Mouse (Mus musculus): ENCODE data around the gene Ift81. TPM values are rescaled to one million over a fixed set of nuclear protein-coding genes. Genes with fewer than 3 reads are reported as not detected.
A peak's percentile ranks its signal among the peaks of the same experiment; 100 is the strongest.
"Not testable (repeated sequence)": the region's sequence is repeated elsewhere in the genome, so short reads cannot be mapped to it uniquely, and the experiment has no call there.

The Ift81 gene
- total RNA-seq (2021): 10 to 100 TPM; 34.5 to 37.4 TPM

DNA sequence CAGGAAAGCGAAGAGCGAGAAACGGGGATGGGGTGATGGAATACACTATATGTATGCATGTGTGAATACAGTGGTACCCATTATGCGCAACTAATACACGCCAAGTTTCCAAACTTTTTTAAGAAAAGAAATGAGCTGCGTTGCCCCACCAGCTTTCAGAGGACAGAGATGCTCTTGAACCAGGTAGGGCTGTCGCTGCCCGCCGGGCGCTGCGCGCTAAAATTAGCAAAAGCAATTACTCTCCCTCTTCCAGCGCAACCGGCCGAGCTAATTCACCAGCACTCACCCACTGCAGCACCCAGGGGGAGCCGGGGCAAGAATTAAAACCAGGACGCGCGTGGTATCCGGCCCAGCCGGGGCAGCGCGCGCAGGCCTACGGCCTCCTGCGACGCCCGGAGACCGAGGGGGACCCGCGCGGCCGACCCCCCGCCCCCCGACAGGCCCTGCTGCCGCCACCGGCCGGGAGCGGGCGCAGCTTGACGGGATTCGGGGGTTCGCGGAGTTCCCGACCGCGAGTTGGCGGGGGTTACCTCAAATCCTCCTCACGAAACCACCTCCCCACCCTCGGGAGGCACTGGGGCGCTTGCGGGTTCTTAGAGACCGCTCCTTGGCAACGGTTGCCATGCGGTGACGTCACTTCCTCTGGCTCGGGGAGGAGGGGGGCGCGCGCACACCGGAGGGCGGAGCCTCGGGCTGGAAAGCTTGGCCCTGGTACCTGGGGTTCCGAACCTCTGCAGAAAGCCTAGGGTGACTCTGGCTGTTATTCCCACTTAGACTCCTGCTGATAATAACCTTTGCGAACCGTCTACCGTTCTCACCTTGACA, at the start of gene Ift81:
Gene Ift81, minus strand, starts transcription at position 611 of the 825 bp plus-strand sequence.
- DNase-seq (ENCODE audit: extremely low spot score in 1 of 2, low spot score in 1 of 2): peak; percentile 95 to 97

GRCm38 (mm10) chr5:122662501-122662900, 48.2 kb upstream of the Ift81 start:
- DNase-seq (ENCODE audit: extremely low spot score in 1 of 2, low spot score in 1 of 2): no peak

DNA sequence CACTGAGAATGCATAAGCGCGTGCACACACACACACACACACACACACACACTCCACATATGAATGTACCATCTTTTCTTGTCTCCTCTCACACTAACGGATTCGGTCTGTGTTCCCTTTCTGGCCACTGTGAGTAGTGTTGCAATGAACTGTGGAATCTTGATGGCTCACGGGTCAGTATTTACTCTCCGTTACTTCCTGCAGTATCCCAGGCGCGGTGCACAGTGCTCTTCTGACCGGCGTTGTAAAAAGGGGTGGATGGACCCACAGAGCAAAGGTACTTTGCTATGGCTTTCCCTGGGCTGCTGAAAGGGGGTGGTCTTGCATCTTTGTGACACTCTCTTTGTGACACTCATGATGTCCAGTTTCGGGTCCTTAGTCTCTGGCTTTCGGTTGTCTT, 42.5 kb upstream of the Ift81 start:
- DNase-seq (ENCODE audit: extremely low spot score in 1 of 2, low spot score in 1 of 2): no peak

DNA sequence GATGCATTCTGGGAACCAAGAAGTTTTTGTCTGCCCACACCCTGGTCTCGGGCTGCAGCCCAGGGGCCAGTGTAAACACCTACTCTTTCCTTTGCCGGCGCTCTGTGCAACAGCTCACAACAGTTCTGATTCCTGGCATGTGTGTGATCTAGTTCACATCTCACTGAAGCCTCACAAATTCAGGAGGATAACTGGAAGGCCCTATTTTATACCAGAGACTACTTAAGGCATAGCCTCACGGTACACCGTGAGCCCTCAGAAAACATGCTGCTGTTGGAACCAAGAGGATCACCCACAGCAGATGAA, 39.9 kb upstream of the Ift81 start:
- no peak for DNase-seq (ENCODE audit: extremely low spot score in 1 of 2, low spot score in 1 of 2)

DNA sequence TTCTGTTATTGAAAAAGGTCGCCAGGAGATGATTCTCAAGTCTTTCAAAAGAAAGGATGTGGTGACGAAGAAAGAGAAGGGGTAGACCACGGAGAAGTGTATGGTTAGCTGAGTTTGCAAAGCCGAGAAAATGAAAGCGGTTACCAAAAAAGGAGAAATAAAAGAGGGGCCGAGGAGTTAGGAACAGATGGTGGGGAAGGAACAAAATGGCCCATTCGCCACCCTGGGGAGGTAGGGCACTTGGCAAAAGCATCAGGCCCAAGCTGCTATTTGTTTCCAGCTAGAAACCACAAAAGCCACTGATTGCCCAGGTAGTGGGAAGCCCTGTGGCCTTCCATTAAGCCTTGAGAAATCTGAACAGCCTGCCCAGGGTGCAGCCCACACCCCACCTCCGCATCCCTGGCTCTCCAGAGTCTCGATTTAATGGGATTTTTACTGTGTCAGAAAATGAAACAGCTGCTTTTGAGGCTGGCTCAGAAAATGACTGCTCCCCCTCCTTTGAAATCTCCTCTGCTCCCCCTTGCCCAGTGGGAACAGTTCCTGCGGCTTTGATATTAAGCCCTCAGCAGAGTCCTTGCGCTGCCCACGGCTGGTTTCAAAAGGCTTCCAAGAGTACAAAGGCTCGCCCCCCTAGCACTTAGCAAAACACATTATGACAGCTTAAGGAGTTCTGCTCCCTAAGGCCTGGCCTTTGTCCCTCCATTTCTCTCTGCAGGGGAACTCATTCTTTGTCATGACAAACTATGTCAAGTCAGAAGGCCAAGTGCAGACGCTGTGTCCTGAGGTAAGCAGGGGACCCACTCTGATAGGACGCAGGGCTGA, 39.3 kb upstream of the Ift81 start:
- no peak for DNase-seq (ENCODE audit: extremely low spot score in 1 of 2, low spot score in 1 of 2)

DNA sequence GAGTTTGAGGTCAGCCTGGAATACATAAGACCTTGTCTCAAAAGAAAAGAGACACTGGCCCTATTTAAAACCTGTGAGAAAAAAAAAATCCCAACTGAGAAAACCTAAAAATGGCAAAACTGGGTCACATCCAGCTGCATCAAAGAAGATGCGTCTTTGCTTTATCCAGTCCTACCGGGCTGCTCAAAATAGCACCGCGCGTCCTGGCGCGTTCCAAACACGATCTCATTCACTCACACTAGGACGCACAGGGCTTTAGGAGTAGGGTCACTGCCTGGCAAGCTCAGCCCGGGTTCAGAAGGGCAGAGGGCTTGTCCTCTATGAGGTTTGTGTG, 38.8 kb upstream of the Ift81 start:
- no peak for DNase-seq (ENCODE audit: extremely low spot score in 1 of 2, low spot score in 1 of 2)

DNA sequence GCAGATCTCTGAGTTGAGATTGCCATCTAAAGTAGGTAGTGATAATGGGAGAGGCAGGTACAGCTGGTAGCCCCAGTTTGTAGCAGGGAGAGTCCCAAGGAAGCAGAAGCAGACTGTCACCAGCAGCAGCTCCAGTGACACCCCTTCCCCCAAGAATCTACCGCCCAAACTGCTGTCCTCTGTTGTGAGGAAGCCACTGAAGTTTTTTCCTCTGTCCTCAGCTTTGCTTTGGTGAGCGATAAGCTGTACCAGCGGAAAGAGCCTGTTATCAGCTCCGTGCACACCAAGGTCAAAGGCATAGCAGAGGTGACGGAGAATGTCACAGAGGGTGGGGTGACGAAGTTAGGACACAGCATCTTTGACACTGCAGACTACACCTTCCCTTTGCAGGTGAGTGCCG, 38.2 kb upstream of the Ift81 start:
- no peak for DNase-seq (ENCODE audit: extremely low spot score in 1 of 2, low spot score in 1 of 2)

- no peak for DNase-seq (ENCODE audit: extremely low spot score in 1 of 2, low spot score in 1 of 2)
Measured at GRCm38 (mm10) chr5:122650100-122650499, 35.8 kb upstream of the Ift81 start.

GRCm38 (mm10) chr5:122649264-122649663, 34.9 kb upstream of the Ift81 start:
- no peak for DNase-seq (ENCODE audit: extremely low spot score in 1 of 2, low spot score in 1 of 2)

DNA sequence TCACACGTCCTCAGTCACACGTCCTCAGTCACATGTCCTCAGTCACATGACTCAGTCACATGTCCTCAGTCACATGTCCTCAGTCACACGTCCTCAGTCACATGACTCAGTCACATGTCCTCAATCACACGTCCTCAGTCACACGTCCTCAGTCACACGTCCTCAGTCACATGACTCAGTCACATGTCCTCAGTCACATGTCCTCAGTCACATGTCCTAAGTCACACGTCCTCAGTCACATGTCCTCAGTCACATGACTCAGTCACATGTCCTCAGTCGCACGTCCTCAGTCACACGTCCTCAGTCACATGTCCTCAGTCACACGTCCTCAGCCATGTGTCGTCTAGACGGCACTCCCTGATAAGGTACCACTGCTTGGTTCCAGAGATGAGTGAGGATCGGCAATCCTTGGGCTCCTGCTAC, 33.6 kb upstream of the Ift81 start:
- DNase-seq (ENCODE audit: extremely low spot score in 1 of 2, low spot score in 1 of 2): not testable (repeated sequence)

GRCm38 (mm10) chr5:122647256-122647924, 33.1 kb upstream of the Ift81 start:
- no peak for DNase-seq (ENCODE audit: extremely low spot score in 1 of 2, low spot score in 1 of 2)

- DNase-seq (ENCODE audit: extremely low spot score in 1 of 2, low spot score in 1 of 2): no peak
Measured at GRCm38 (mm10) chr5:122646050-122646449, 31.7 kb upstream of the Ift81 start.

DNA sequence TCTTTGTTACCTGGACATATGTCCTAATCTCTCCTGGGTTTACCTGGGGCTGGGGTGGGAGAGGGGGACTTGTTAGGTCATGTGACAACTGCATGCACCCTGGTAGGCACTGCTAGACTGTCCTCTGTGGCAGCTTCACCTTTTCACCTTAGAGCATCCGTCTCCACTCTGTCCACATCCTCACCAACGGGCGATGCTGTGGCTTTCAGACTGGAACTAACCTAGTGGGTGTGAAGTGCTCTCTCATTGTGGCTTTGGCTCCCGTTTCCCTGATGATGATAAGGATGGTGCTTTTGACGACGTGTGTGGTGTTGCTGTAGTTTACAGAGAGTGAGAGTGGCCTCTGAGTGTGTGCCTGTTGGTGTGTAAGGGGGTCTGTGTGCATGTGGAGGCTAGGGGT, 31.0 kb upstream of the Ift81 start:
- no peak for DNase-seq (ENCODE audit: extremely low spot score in 1 of 2, low spot score in 1 of 2)

DNA sequence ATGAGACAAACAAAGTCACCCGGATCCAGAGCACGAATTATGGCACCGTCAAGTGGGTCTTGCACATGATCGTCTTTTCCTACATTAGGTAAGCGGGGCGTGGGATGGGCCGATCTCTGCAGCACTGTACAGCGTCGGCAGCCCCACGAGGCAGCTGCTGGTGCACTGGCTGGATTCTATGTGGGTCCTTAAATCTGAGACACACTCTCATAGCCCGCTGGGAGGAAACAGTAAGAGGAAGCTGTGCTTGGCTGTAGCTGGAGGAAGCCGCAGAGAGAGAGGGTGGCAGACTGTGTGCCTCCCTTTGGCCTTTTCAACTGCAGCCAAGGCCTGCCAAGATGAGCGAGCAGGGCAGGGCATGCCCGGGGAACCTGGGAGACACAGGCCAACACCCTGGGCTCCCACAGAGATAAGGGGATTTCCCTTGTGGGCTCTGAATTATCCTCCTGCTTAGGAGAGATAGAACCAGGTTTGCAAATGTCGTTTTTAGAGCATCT, 29.8 kb upstream of the Ift81 start:
- DNase-seq (ENCODE audit: extremely low spot score in 1 of 2, low spot score in 1 of 2): no peak

DNA sequence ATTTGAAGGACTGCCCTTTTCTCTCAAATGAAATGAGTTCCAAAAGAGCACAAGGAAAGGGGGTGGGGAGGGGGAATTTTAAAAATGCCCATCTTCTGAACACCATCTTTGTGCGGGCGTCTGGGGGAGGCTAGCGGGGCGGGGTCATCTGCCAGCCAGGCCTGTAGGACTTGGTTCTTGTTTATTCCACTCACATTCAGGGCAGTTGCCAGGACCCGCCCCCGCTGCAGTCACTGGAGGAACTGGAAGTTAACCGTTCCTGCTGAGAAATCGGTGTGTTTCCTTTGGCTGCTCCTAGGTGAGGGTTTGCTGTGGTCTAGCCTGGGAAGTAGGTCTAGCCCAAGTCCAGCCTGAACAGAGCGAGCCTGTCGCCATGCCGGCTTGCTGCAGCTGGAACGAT, 29.4 kb upstream of the Ift81 start, which contains the start of gene P2rx7:
Gene P2rx7, plus strand, starts transcription at position 211 of the 400 bp plus-strand sequence.
- DNase-seq (ENCODE audit: extremely low spot score in 1 of 2, low spot score in 1 of 2): peak in 1 of 2 experiments; percentile 42

DNA sequence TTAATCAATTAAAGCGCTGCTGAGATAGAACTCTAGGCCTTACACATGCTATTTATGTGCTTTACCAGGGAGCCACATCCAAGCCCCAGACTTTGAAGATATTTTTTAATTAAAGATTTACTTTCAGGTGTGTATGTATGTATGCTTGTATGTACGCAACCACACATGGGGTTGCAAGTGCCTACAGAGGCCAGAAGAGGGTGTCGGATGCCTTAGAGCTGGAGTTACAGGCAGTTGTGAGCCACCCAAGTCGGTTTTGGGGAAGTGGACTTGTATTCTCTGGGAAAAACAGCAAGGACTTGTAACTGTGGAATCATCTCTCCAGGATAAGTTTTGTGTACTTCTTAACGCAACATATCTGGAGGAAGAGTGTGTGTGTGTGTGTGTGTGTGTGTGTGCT, 25.7 kb upstream of the Ift81 start:
- DNase-seq (ENCODE audit: extremely low spot score in 1 of 2, low spot score in 1 of 2): no peak

- DNase-seq (ENCODE audit: extremely low spot score in 1 of 2, low spot score in 1 of 2): no peak
Measured at GRCm38 (mm10) chr5:122639517-122639916, 25.2 kb upstream of the Ift81 start.

DNA sequence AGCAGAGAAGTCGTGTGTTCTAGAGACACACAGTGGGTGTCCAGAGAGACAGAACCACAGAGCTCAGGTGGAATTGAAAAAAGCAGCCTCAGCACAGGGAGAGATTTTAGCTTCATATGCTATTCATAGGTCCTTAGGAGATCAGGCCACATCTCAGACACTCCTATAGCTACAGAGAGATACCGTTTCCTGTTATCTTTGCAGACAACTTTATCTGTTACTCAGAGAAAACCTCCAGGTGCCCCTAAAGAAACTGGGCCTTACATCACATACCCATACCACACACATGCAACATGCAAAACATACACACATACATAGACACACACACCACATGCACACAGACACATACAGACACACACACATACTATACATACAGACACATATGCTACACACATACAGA, 24.0 kb upstream of the Ift81 start:
- no peak for DNase-seq (ENCODE audit: extremely low spot score in 1 of 2, low spot score in 1 of 2)

DNA sequence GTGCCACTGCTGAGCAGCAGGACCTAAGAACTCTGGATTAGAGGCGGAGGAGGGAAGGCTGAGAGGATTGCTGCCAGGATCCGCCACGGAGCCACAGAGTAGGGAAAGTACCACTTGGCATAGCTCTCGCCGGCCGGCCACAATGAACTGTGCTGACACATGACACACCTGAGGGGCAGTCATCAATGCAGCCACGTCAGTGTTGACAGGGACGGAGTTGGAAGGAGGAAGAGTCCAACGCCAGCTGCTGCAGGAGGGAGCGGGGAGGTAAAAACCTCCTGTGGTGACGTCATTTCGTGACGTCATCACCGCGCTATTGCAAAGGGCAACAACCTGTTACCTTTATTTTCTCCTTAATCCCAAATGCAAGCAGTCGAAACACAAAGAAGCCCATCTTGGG, 22.6 kb upstream of the Ift81 start:
- no peak for DNase-seq (ENCODE audit: extremely low spot score in 1 of 2, low spot score in 1 of 2)

- no peak for DNase-seq (ENCODE audit: extremely low spot score in 1 of 2, low spot score in 1 of 2)
Measured at GRCm38 (mm10) chr5:122636308-122636707, 22.0 kb upstream of the Ift81 start.

DNA sequence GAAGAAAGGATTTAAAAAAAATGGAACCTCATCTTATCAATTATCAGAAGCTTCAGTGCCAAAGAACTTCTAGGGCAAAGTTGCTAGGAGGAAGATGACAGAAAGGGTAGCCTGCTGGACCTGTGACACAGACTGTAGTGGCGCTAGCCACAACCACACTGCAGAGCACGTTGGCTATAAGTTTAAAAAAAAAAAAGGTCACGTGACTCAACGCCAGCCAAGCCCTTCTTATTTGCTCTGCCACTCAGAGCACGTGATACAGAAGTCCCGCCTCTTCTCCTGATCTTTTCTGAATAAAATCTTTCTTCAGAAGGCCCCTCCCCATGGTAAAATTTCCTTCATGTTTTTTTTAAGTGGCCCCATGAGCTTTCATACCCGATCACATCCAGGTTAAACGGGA, 20.9 kb upstream of the Ift81 start:
- no peak for DNase-seq (ENCODE audit: extremely low spot score in 1 of 2, low spot score in 1 of 2)
